Mouse (Mus musculus) limb, embryonic 12.5 days (tissue): ENCODE measurements around the gene Mmd. TPM values are rescaled to one million over a fixed set of nuclear protein-coding genes. Genes with fewer than 3 reads are reported as not detected.

Source experiments
- ATAC-seq: fragments of 200-750 bp; cut with Nextera tagmentation; 2 replicates; pipeline ENCODE4 v1.8.0; 2017; ENCODE audit warnings: low read depth, moderate TSS enrichment; ENCODE audit not compliant: insufficient number of reproducible peaks, insufficient read depth, low FRiP score, low TSS enrichment
- H3K27ac ChIP-seq: fragments of 300-500 bp; sonication (generic); 2 replicates; pipeline ENCODE4 v1.5.1; 2016; ENCODE audit warnings: mild to moderate bottlenecking, moderate library complexity
- H3K27me3 ChIP-seq: fragments of 300-500 bp; sonication (generic); 2 replicates; pipeline ENCODE4 v1.6.1; 2016; ENCODE audit warnings: mild to moderate bottlenecking, moderate library complexity
- H3K36me3 ChIP-seq: fragments of 300-500 bp; sonication (generic); 2 replicates; pipeline ENCODE4 v1.6.1; 2016; ENCODE audit warnings: mild to moderate bottlenecking, moderate library complexity
- H3K4me1 ChIP-seq: fragments of 300-500 bp; sonication (generic); replicated peaks from 2 replicates; pipeline ENCODE4 v1.6.1; 2016
- H3K4me2 ChIP-seq: fragments of 300-500 bp; sonication (generic); 2 replicates; pipeline ENCODE4 v1.6.1; 2016; ENCODE audit warnings: mild to moderate bottlenecking, moderate library complexity
- H3K4me3 ChIP-seq: fragments of 300-500 bp; sonication (generic); replicated peaks from 2 replicates; pipeline ENCODE4 v1.5.1; 2016; ENCODE audit warnings: mild to moderate bottlenecking
- H3K9ac ChIP-seq: fragments of 300-500 bp; sonication (generic); replicated peaks from 2 replicates; pipeline ENCODE4 v1.6.1; 2016; ENCODE audit warnings: mild to moderate bottlenecking, moderate library complexity
- H3K9me3 ChIP-seq: fragments of 300-500 bp; sonication (generic); 2 replicates; pipeline ENCODE4 v1.6.1; 2016; ENCODE audit warnings: mild to moderate bottlenecking, moderate library complexity
- WGBS: fragments of 180-500 bp; shearing (Covaris S2); methylation state at CpG from one replicate; pipeline ENCODE4 v1.1.7; 2016; 5-methylcytosine and 5-hydroxymethylcytosine counted together
- polyA plus RNA-seq: library from polyadenylated mRNA; unstranded; fragments of >200 nt; fragmentation: Nextera tagmentation; extraction: Ambion mirVana; gene quantifications from 2 replicates; pipeline ENCODE4 v1.2.1, GENCODE M21; 2016

The Mmd gene
- polyA plus RNA-seq, 1 experiment from 2014 or later: 37.8 TPM

GRCm38 (mm10) chr11:90283601-90284000 is 34.3 kb downstream of the Mmd start:
- no peak overlapping the region for H3K4me2 ChIP-seq
- WGBS: 82% methylated on average over 6 of the region's 6 CpGs
- no peak overlapping the region for H3K9ac ChIP-seq
- no peak for ATAC-seq
- H3K4me3 ChIP-seq: no peak overlapping the region
- no peak overlapping the region for H3K27ac ChIP-seq
- H3K36me3 ChIP-seq: no peaks in the 10 kb centered on the region
- H3K9me3 ChIP-seq: no peaks in the 10 kb centered on the region
- no peaks in the 10 kb centered on the region for H3K27me3 ChIP-seq
- H3K4me1 ChIP-seq: no peaks in the 10 kb centered on the region

GRCm38 (mm10) chr11:90284079-90284478 is 34.8 kb downstream of the Mmd start:
- no peaks in the 10 kb centered on the region for H3K27me3 ChIP-seq
- no peak overlapping the region for H3K4me3 ChIP-seq
- WGBS: 76% methylated on average over 2 of the region's 2 CpGs
- ATAC-seq: no peak
- H3K9me3 ChIP-seq: no peaks in the 10 kb centered on the region
- H3K36me3 ChIP-seq: no peaks in the 10 kb centered on the region
- no peak overlapping the region for H3K4me2 ChIP-seq
- no peak overlapping the region for H3K27ac ChIP-seq
- no peak overlapping the region for H3K9ac ChIP-seq
- no peaks in the 10 kb centered on the region for H3K4me1 ChIP-seq

- Histone ChIP-seq H3K4me2 (no peak overlapping the region), H3K27ac (no peak overlapping the region), H3K4me1 (no peaks in the 10 kb centered on the region), H3K9ac (no peak overlapping the region), H3K9me3 (no peaks in the 10 kb centered on the region), H3K4me3 (no peak overlapping the region), H3K27me3 (no peaks in the 10 kb centered on the region), H3K36me3 (no peaks in the 10 kb centered on the region)
- 53% methylated on average over 4 of the region's 4 CpGs for WGBS
- no peak for ATAC-seq
Measured at GRCm38 (mm10) chr11:90284623-90285022, 35.4 kb downstream of the Mmd start.

- H3K36me3 ChIP-seq: no peaks in the 10 kb centered on the region
- no peak for ATAC-seq
- H3K27me3 ChIP-seq: no peaks in the 10 kb centered on the region
- no peak overlapping the region for H3K4me3 ChIP-seq
- no peak overlapping the region for H3K27ac ChIP-seq
- H3K4me2 ChIP-seq: no peak overlapping the region
- no peaks in the 10 kb centered on the region for H3K4me1 ChIP-seq
- H3K9me3 ChIP-seq: no peaks in the 10 kb centered on the region
- H3K9ac ChIP-seq: no peak overlapping the region
- WGBS: 94% methylated on average over 6 of the region's 6 CpGs
Measured at GRCm38 (mm10) chr11:90286550-90287154, 37.4 kb downstream of the Mmd start.

GRCm38 (mm10) chr11:90291156-90291555 is 41.9 kb downstream of the Mmd start:
- Histone ChIP-seq H3K4me3 (no peak overlapping the region), H3K9ac (no peak overlapping the region), H3K36me3 (no peaks in the 10 kb centered on the region), H3K4me2 (no peak overlapping the region), H3K27ac (no peak overlapping the region), H3K27me3 (no peaks in the 10 kb centered on the region), H3K4me1 (no peaks in the 10 kb centered on the region), H3K9me3 (no peaks in the 10 kb centered on the region)
- WGBS: 69% methylated on average over 4 of the region's 4 CpGs
- no peak for ATAC-seq

GRCm38 (mm10) chr11:90292766-90293165 is 43.5 kb downstream of the Mmd start:
- Histone ChIP-seq H3K27me3 (no peaks in the 10 kb centered on the region), H3K27ac (no peak overlapping the region), H3K4me1 (no peaks in the 10 kb centered on the region), H3K4me3 (no peak overlapping the region), H3K4me2 (no peak overlapping the region), H3K36me3 (no peaks in the 10 kb centered on the region), H3K9me3 (no peaks in the 10 kb centered on the region), H3K9ac (no peak overlapping the region)
- ATAC-seq: no peak

GRCm38 (mm10) chr11:90294622-90295021 is 45.4 kb downstream of the Mmd start:
- Histone ChIP-seq H3K27ac (no peak overlapping the region), H3K4me1 (no peaks in the 10 kb centered on the region), H3K36me3 (no peaks in the 10 kb centered on the region), H3K27me3 (no peaks in the 10 kb centered on the region), H3K4me2 (no peak overlapping the region), H3K4me3 (no peak overlapping the region), H3K9me3 (no peaks in the 10 kb centered on the region), H3K9ac (no peak overlapping the region)
- 95% methylated on average over 2 of the region's 2 CpGs for WGBS
- no peak for ATAC-seq

- Histone ChIP-seq H3K27ac (no peak overlapping the region), H3K36me3 (no peaks in the 10 kb centered on the region), H3K4me3 (no peak overlapping the region), H3K4me2 (no peak overlapping the region), H3K4me1 (no peaks in the 10 kb centered on the region), H3K9ac (no peak overlapping the region), H3K9me3 (no peaks in the 10 kb centered on the region), H3K27me3 (no peaks in the 10 kb centered on the region)
- ATAC-seq: no peak
- 88% methylated on average over 5 of the region's 5 CpGs for WGBS
Measured at GRCm38 (mm10) chr11:90306067-90306466, 56.8 kb downstream of the Mmd start.

GRCm38 (mm10) chr11:90306993-90307392 is 57.7 kb downstream of the Mmd start:
- no peak for ATAC-seq

GRCm38 (mm10) chr11:90314606-90315005 is 65.3 kb downstream of the Mmd start:
- Histone ChIP-seq H3K27ac (no peak overlapping the region), H3K4me2 (no peak overlapping the region), H3K9ac (no peak overlapping the region), H3K4me3 (no peak overlapping the region), H3K9me3 (no peaks in the 10 kb centered on the region), H3K27me3 (no peaks in the 10 kb centered on the region), H3K4me1 (no peaks in the 10 kb centered on the region), H3K36me3 (no peaks in the 10 kb centered on the region)
- WGBS: 88% methylated on average over 3 of the region's 3 CpGs
- ATAC-seq: no peak

More at GRCm38 (mm10) chr11:90306993-90307392, 57.7 kb downstream of the Mmd start:
- no peak overlapping the region for H3K9ac ChIP-seq
- H3K4me2 ChIP-seq: no peak overlapping the region
- no peak overlapping the region for H3K4me3 ChIP-seq
- H3K27ac ChIP-seq: no peak overlapping the region
- H3K4me1 ChIP-seq: no peaks in the 10 kb centered on the region
- no peaks in the 10 kb centered on the region for H3K9me3 ChIP-seq
- 58% methylated on average over 6 of the region's 6 CpGs for WGBS
- no peaks in the 10 kb centered on the region for H3K27me3 ChIP-seq
- H3K36me3 ChIP-seq: no peaks in the 10 kb centered on the region

- no peak for ATAC-seq
- no peak overlapping the region for H3K4me3 ChIP-seq
- H3K36me3 ChIP-seq: no peaks in the 10 kb centered on the region
- WGBS: 27% methylated on average over 4 of the region's 4 CpGs
- no peaks in the 10 kb centered on the region for H3K27me3 ChIP-seq
- H3K9me3 ChIP-seq: no peaks in the 10 kb centered on the region
- H3K27ac ChIP-seq: no peak overlapping the region
- no peaks in the 10 kb centered on the region for H3K4me1 ChIP-seq
- H3K9ac ChIP-seq: no peak overlapping the region
- H3K4me2 ChIP-seq: no peak overlapping the region
Measured at GRCm38 (mm10) chr11:90317482-90317881, 68.2 kb downstream of the Mmd start.

GRCm38 (mm10) chr11:90320922-90321321 is 71.7 kb downstream of the Mmd start:
- no peaks in the 10 kb centered on the region for H3K27me3 ChIP-seq
- 66% methylated on average over 7 of the region's 7 CpGs for WGBS
- no peaks in the 10 kb centered on the region for H3K9me3 ChIP-seq
- no peak for ATAC-seq
- no peak overlapping the region for H3K27ac ChIP-seq
- no peak overlapping the region for H3K4me3 ChIP-seq
- H3K4me1 ChIP-seq: no peaks in the 10 kb centered on the region
- no peak overlapping the region for H3K4me2 ChIP-seq
- H3K36me3 ChIP-seq: no peaks in the 10 kb centered on the region
- H3K9ac ChIP-seq: no peak overlapping the region
